Mouse (Mus musculus): Measurements from ENCODE around the gene Zfp575. TPM values are rescaled to one million over a fixed set of nuclear protein-coding genes. Genes with fewer than 3 reads are reported as not detected.

Gene Zfp575
- polyA plus RNA-seq, 1 experiment from 2014 or later: 6.6 TPM

DNA sequence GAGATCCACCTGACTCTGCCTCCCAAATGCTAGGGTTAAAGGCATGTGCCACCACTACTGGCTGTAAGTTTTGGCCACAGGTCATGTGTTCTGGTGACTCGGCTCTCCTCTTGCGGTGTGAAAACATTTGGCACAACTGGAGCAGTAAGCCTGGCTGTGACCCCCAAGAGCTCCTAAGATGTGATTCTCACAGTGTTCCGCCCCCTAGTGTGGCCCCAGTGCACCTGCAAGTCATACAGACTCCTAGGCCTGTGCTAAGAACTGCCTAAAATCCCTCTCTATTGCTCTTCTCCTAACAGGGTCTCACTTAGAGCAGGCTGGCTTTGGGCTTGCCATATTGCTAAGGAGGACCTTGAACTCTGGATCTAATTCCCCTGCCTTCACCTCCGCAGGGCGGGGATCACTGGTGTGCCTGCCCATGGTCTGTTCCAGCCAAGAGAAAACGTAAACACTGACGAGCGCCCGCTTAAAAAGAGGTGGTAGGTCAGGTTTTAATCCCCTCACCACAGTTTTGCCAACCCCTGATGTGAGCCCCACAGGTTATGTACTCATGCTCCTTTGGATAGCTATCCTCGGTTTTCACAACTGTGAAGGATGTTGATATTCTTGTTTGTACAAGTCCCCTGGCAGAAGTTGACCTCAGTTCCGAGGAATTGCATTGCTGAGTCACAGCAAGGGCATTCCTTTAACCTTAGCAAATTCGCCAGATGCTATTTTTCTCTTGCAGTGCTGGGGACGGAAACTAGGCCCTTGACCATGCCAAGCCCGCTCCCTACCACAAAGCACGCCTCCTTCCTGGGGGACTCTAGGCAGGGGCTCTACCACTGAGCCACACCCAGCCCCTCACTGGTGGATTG, 12.0 kb upstream of the Zfp575 start:
- 75% methylated on average over 15 of the region's 15 CpGs for WGBS
- Histone ChIP-seq H3K4me1 (replicated peaks) (peaks cover 15% of the 10 kb centered on the region), H3K27me3 (peaks cover 14% of the 10 kb centered on the region), H3K27ac (no peak overlapping the region), H3K4me3 (replicated peaks) (no peak overlapping the region), H3K9ac (replicated peaks) (no peak overlapping the region), H3K4me2 (replicated peaks) (no peak overlapping the region), H3K9me3 (no peaks in the 10 kb centered on the region), H3K36me3 (no peaks in the 10 kb centered on the region)
- no peak for ATAC-seq

GRCm38 (mm10) chr7:24598121-24598520, 10.7 kb upstream of the Zfp575 start:
- H3K27ac ChIP-seq: no peak overlapping the region
- H3K9me3 ChIP-seq: no peaks in the 10 kb centered on the region
- WGBS: 76% methylated on average over 4 of the region's 4 CpGs
- H3K9ac ChIP-seq (replicated peaks): no peak overlapping the region
- H3K4me3 ChIP-seq (replicated peaks): no peak overlapping the region
- H3K27me3 ChIP-seq: peaks cover 16% of the 10 kb centered on the region
- H3K36me3 ChIP-seq: no peaks in the 10 kb centered on the region
- peaks cover 27% of the 10 kb centered on the region for H3K4me1 ChIP-seq (replicated peaks)
- ATAC-seq: no peak
- no peak overlapping the region for H3K4me2 ChIP-seq (replicated peaks)

- no peak for ATAC-seq
- H3K27ac ChIP-seq: no peak overlapping the region
- 79% methylated on average over 2 of the region's 2 CpGs for WGBS
- no peaks in the 10 kb centered on the region for H3K36me3 ChIP-seq
- H3K4me3 ChIP-seq (replicated peaks): no peak overlapping the region
- peaks cover 25% of the 10 kb centered on the region for H3K4me1 ChIP-seq (replicated peaks)
- H3K9ac ChIP-seq (replicated peaks): no peak overlapping the region
- no peak overlapping the region for H3K4me2 ChIP-seq (replicated peaks)
- no peaks in the 10 kb centered on the region for H3K9me3 ChIP-seq
- H3K27me3 ChIP-seq: peaks cover 16% of the 10 kb centered on the region
Measured at GRCm38 (mm10) chr7:24595464-24595863, 8.0 kb upstream of the Zfp575 start.

DNA sequence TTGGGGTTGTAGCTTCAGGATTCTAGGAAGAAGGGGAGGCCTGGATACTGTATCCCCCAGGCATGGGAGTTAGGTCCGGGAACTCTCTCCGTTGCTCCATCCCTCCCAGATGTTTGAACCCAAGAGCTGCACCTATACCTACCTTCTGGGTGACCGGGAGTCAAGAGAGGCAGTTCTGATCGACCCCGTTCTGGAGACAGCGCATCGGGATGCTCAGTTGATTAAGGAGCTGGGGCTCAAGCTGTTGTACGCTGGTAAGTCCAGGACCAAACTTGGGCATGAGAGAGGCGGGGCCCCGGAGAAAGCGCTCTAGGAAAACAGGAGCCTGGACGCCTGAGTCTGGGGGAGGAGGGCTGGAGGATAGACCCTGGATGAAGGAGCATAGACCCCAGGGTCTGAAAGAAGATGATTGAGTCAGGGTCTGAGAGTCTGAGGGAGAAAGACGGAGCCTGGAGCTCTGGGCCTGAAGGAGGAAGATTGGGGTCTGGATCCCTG, 6.9 kb upstream of the Zfp575 start:
- Histone ChIP-seq H3K4me3 (replicated peaks) (peak overlapping the region; percentile 54), H3K36me3 (no peaks in the 10 kb centered on the region), H3K9ac (replicated peaks) (peak overlapping the region; percentile 71), H3K9me3 (no peaks in the 10 kb centered on the region), H3K27ac (no peak overlapping the region), H3K4me1 (replicated peaks) (peaks cover 25% of the 10 kb centered on the region), H3K27me3 (peaks cover 16% of the 10 kb centered on the region), H3K4me2 (replicated peaks) (peak overlapping the region; percentile 63)
- peak; percentile 29; the same call in 1 of the 2 replicates for ATAC-seq
- WGBS: under 1% methylated on average over 13 of the region's 13 CpGs

DNA sequence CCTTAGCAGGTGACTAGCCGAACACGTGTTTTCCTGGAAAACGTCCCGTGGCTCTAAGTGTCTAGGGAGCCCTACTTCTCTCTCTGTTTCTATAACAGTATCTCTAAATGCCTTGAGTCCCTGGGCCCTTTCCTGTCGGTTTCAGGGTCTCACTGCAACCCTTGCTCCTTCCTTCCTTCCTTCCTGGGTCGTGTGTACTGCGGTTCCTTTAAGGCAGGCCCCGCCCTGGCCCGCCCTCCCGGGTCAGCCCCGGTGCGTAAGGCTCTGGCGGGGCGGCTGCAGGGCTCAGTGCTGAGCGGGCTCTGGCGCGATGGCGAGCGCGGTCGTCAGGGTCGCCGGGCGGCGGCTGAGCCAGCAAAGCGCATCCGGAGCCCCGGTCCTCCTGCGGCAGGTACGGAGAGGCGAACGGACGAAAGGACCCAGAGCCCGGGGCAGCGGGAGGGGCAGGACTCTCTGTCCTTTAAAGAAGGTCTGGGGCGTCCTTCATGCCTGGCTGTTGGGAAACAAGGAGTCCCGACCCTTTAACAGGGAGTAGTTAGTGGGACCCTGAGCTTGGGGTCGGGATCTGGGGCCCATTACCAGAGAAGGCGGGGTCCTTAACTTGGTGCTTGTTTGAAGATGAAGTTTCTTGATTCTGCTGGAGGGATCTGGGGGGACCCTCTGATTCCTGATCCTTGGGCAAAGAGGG, 6.3 kb upstream of the Zfp575 start:
- ATAC-seq: peak; percentile 95
- 3% methylated on average over 39 of the region's 39 CpGs for WGBS

GRCm38 (mm10) chr7:24592781-24593180, 5.3 kb upstream of the Zfp575 start:
- WGBS: 75% methylated on average over 6 of the region's 6 CpGs
- peaks cover 16% of the 10 kb centered on the region for H3K27me3 ChIP-seq
- ATAC-seq: no peak
- H3K9me3 ChIP-seq: no peaks in the 10 kb centered on the region
- H3K27ac ChIP-seq: no peak overlapping the region
- H3K4me1 ChIP-seq (replicated peaks): peaks cover 25% of the 10 kb centered on the region
- no peaks in the 10 kb centered on the region for H3K36me3 ChIP-seq
- H3K4me3 ChIP-seq (replicated peaks): no peak overlapping the region
- H3K9ac ChIP-seq (replicated peaks): no peak overlapping the region
- H3K4me2 ChIP-seq (replicated peaks): no peak overlapping the region

More for the DNA sequence above, 6.3 kb upstream of the Zfp575 start:
- no peaks in the 10 kb centered on the region for H3K36me3 ChIP-seq
- H3K4me3 ChIP-seq (replicated peaks): peak overlapping the region; percentile 54
- no peaks in the 10 kb centered on the region for H3K9me3 ChIP-seq
- H3K9ac ChIP-seq (replicated peaks): peak overlapping the region; percentile 71
- peaks cover 16% of the 10 kb centered on the region for H3K27me3 ChIP-seq
- peak overlapping the region; percentile 63 for H3K4me2 ChIP-seq (replicated peaks)
- H3K4me1 ChIP-seq (replicated peaks): peaks cover 25% of the 10 kb centered on the region
- H3K27ac ChIP-seq: no peak overlapping the region

GRCm38 (mm10) chr7:24592163-24592562, 4.7 kb upstream of the Zfp575 start:
- Histone ChIP-seq H3K27me3 (peaks cover 16% of the 10 kb centered on the region), H3K9me3 (no peaks in the 10 kb centered on the region), H3K4me1 (replicated peaks) (peaks cover 30% of the 10 kb centered on the region), H3K9ac (replicated peaks) (no peak overlapping the region), H3K4me3 (replicated peaks) (no peak overlapping the region), H3K27ac (no peak overlapping the region), H3K36me3 (no peaks in the 10 kb centered on the region), H3K4me2 (replicated peaks) (no peak overlapping the region)
- WGBS: 68% methylated on average over 4 of the region's 4 CpGs
- no peak for ATAC-seq

DNA sequence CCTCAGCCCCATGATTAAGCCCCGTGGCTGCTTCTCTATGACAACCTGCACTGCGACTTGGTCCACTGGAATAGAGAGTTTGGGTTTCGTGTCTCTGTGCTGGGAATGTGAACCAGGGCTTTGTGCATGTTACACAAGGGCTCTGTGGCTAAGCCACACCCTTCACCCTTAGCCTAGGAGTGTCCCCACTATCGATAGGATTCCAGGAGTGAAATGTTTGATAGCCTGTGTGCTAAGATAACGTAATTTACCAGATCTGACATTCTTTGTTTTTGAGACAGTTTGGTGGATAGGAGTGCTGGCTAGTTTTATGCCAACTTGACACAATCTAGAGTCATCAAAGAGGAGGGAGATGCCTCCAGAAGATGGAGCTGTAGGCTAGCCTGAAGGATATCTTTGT, 4.3 kb upstream of the Zfp575 start:
- H3K36me3 ChIP-seq: no peaks in the 10 kb centered on the region

GRCm38 (mm10) chr7:24588336-24588735, 895 bp upstream of the Zfp575 start:
- 90% methylated on average over 13 of the region's 13 CpGs for WGBS
- peaks cover 20% of the 10 kb centered on the region; the same call in 1 of the 2 replicates for H3K4me1 ChIP-seq (replicated peaks)
- H3K4me3 ChIP-seq (replicated peaks): no peak overlapping the region
- no peaks in the 10 kb centered on the region for H3K36me3 ChIP-seq
- no peak overlapping the region for H3K27ac ChIP-seq
- H3K4me2 ChIP-seq (replicated peaks): no peak overlapping the region
- H3K9me3 ChIP-seq: no peaks in the 10 kb centered on the region
- no peak overlapping the region for H3K9ac ChIP-seq (replicated peaks)
- H3K27me3 ChIP-seq: peaks cover 29% of the 10 kb centered on the region
- ATAC-seq: no peak

More for the DNA sequence above, 4.3 kb upstream of the Zfp575 start:
- Histone ChIP-seq H3K27ac (no peak overlapping the region), H3K27me3 (peaks cover 18% of the 10 kb centered on the region), H3K9ac (replicated peaks) (no peak overlapping the region), H3K4me2 (replicated peaks) (no peak overlapping the region), H3K4me3 (replicated peaks) (no peak overlapping the region), H3K4me1 (replicated peaks) (peaks cover 34% of the 10 kb centered on the region), H3K9me3 (no peaks in the 10 kb centered on the region)
- ATAC-seq: no peak
- 76% methylated on average over 5 of the region's 5 CpGs for WGBS

DNA sequence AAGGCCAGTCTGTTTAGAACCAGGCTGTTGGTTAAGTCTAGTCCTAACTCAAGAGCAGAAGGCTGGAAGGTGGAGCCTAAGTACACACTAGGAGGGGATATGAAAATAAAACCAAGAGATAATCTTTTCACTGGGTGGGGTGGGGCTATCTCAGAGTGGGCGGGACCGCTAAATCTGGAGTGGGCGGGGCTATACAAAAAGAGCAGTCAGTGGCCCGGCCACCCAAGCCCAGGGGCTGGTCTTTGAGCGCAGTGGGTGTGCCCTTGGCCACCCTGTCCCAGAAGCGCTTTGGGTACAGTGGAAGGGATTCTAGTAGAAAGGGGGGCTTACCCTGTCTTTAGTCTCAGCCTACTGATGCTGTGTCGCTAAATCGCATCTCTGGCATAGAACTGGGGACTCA, 613 bp downstream of the Zfp575 start:
- Histone ChIP-seq H3K9ac (replicated peaks) (peak overlapping the region; percentile 75), H3K27ac (no peak overlapping the region), H3K4me2 (replicated peaks) (peak overlapping the region; percentile 71), H3K4me3 (replicated peaks) (peak overlapping the region; percentile 53), H3K27me3 (peaks cover 29% of the 10 kb centered on the region), H3K9me3 (no peaks in the 10 kb centered on the region), H3K36me3 (no peaks in the 10 kb centered on the region), H3K4me1 (replicated peaks) (peaks cover 11% of the 10 kb centered on the region; the same call in 1 of the 2 replicates)
- WGBS: 13% methylated on average over 8 of the region's 8 CpGs
- ATAC-seq: peak; percentile 69

DNA sequence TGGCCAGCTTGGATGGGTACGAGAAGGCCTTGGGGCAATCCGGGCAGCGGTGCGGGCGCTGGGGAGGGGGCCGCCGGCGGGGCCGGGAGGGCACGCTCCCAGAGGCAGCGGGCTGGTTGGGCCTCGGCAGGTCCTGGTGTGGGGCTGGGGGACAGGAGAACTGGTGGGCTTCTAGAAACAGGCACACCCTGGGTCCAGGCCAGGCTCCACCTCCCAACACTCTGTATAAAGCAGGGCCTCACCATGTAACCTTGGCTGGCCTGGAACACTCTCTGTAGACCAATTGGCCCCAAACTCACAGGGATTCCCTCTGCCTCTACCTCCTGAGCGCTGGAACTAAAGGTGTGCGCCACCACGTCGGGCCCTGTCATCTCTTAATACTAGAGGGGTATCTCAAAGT, 1.4 kb downstream of the Zfp575 start:
- Histone ChIP-seq H3K27me3 (peaks cover 29% of the 10 kb centered on the region), H3K4me3 (replicated peaks) (peak overlapping the region; percentile 2; the same call in 1 of the 2 replicates), H3K4me2 (replicated peaks) (no peak overlapping the region), H3K36me3 (no peaks in the 10 kb centered on the region), H3K9me3 (no peaks in the 10 kb centered on the region), H3K9ac (replicated peaks) (no peak overlapping the region), H3K27ac (no peak overlapping the region), H3K4me1 (replicated peaks) (peaks cover 11% of the 10 kb centered on the region; the same call in 1 of the 2 replicates)
- ATAC-seq: peak; percentile 27; the same call in 1 of the 2 replicates
- WGBS: 57% methylated on average over 15 of the region's 16 CpGs

DNA sequence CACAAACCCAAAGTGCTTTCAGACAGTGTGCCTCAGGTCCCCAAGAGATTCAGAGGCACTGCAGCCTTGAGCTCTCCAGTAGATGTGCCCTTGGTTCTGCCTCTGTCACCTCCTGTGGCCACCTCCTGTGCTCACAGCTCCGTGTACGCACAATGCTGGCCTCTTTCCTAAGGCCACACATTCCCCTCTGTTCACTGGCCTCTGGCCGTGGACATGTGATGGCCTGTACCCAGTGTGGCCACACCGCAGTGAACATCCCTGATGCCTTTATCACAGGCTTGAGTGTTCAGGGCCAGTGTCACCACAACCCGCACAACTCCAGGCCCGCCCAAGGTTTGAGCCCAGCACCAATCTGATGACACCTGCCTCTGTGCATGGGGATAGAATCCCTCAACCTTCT, 2.6 kb downstream of the Zfp575 start:
- H3K27me3 ChIP-seq: peaks cover 29% of the 10 kb centered on the region
- no peak overlapping the region for H3K27ac ChIP-seq
- no peaks in the 10 kb centered on the region for H3K36me3 ChIP-seq
- no peak for ATAC-seq
- 91% methylated on average over 6 of the region's 6 CpGs for WGBS
- H3K4me3 ChIP-seq (replicated peaks): no peak overlapping the region
- H3K9ac ChIP-seq (replicated peaks): no peak overlapping the region
- no peaks in the 10 kb centered on the region for H3K9me3 ChIP-seq
- no peak overlapping the region for H3K4me2 ChIP-seq (replicated peaks)
- peaks cover 11% of the 10 kb centered on the region; the same call in 1 of the 2 replicates for H3K4me1 ChIP-seq (replicated peaks)
